Mouse (Mus musculus): ENCODE results near the gene Gm11114. TPM values are rescaled to one million over a fixed set of nuclear protein-coding genes. Genes with fewer than 3 reads are reported as not detected.

Gm11114 gene
- total RNA-seq (2015) (not detected in 2 replicates), total RNA-seq (2017) (not detected in 2 replicates)

DNA sequence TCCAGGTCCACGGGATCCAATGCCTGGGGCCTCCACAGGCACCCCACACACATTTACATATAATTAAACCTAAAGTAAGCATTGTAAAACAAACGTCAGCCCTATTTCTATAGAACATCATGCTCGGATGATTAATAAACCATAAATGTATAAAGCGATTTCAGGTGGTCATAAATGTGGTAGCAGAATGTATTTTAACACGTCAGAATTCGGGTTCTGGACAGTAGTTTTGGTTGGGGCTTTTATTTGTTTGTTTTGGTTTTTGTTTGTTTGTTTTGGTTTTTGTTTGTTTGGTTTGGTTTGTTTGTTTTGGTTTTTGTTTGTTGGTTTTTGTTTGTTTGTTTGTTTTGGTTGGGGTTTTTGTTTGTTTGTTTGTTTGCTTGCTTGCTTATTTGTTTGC, at the start of gene Gm11114:
Gm11114 (plus strand) TSS at position 301 of the 400 bp plus-strand sequence.
- no peak for ATAC-seq (ENCODE audit: poor library complexity, severe bottlenecking)

- ATAC-seq (ENCODE audit: poor library complexity, severe bottlenecking) = no peak
These were observed 45.7 kb upstream of the Gm11114 start for GRCm38 (mm10) chr9:85266847-85267246.

- ATAC-seq (ENCODE audit: poor library complexity, severe bottlenecking) = no peak
These were observed 38.5 kb upstream of the Gm11114 start for GRCm38 (mm10) chr9:85274114-85274513.

GRCm38 (mm10) chr9:85302849-85303248, 9.7 kb upstream of the Gm11114 start:
- ATAC-seq (ENCODE audit: poor library complexity, severe bottlenecking) = no peak

- ATAC-seq (ENCODE audit: poor library complexity, severe bottlenecking) = no peak; the same call in 1 of the 2 replicates
These were observed 9.2 kb upstream of the Gm11114 start for GRCm38 (mm10) chr9:85303378-85303777.

DNA sequence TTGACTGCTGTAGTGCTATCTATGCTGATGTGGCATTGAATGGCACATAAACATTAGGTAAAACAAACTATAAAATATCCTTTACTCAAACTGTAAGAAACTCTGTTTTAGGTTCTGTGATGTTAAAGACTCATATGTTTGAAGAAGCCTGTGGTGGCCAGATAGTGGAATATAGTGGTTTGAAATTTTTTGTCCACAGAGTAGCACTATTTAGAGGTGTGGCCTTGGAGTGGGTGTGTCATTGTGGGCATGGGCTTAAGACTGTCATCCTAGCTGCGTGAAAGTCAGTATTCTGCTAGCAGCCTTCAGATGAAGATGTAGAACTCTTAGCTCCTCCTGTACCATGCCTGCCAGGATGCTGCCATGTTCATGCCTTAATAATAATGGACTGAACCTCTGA, 3.5 kb downstream of the Gm11114 start:
- no peak for ATAC-seq (ENCODE audit: poor library complexity, severe bottlenecking)

GRCm38 (mm10) chr9:85320167-85320951, 7.8 kb downstream of the Gm11114 start:
- no peak for ATAC-seq (ENCODE audit: poor library complexity, severe bottlenecking)

DNA sequence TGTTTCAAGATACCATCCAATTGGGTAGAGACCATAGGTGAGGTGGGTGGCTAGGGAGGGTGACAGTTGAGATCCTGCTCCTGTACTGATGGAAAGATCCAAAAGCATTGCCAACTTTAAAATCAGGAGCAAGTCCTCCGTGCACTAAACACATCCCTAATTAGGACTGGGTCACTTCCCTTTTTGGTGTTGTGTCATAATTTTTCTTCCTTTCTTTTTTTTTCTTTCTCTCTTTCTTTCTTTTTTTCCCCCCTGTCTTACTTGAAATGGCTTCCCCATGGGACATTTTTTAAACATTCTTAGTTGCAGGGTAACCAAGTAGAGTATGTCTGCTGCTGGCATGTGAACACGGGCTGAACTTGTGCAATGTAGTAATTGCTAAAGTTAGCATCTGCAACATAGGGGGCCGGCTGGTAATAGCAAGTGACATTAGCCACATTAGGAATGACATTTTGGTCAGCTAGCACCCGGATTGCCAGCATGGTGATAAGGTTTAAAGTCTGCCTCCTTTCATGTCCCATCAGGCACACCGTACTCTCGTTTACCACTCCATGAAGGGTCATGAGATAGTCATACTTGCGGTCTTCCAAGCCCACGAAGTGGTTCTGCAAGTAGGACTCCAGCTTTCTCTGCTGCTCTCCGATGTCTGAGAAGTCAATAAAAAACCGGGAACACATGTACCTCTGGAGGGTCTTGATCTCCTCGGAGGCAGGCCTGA, 11.7 kb downstream of the Gm11114 start:
- no peak for ATAC-seq (ENCODE audit: poor library complexity, severe bottlenecking)

- ATAC-seq (ENCODE audit: poor library complexity, severe bottlenecking) = no peak
These were observed 12.8 kb downstream of the Gm11114 start for GRCm38 (mm10) chr9:85325201-85325868.

GRCm38 (mm10) chr9:85326292-85327241, 14.0 kb downstream of the Gm11114 start:
- ATAC-seq (ENCODE audit: poor library complexity, severe bottlenecking) = peak; percentile 31

DNA sequence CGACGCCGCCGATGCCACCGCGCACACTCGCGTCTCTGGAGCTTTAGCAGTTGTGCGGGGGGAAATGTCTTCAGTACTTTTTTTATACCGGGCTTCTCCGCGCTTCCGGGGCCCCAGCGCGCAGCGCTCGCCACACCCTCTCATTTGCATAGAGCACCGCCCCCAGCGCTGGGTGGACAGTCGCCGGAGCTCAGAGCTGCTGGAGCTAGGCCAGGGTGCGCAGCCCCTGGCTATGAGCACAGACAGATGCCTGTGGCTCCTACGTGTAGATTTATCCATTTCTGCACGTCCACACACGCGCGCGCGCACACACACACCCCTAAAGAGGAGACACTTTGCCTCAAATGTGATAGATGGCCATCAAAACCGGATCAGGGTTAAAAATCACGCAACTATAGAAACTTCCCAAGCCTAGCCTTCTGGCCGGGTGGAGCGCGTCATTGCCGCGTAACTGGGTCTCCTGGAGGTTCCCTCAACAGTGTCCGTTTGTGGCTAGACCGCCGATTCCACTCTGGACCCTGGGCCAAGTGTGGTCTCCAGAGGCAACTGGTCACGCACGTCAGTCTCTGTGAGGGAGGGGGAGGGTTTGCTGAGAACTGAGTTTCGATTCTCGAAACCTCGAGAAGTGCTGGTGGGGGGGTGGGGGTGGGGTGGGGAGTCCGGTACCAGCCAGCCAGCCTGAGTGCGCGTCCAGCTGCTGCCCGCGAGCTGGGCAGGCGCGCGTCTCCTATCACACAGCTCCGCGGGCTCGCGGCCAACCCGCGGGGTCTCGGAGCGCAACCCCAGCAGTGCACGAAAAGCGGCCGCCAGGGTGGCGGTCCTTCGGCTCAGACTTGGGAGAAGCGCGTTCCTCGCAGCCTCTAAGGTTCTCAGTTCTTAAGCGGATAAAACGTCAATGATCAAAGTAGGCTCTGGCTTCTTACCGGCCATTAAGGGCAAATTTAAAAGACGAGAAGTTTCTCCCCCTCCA, 15.0 kb downstream of the Gm11114 start, which contains the start of gene Tent5a:
Tent5a (minus strand) TSS at position 107 of the 970 bp plus-strand sequence.
- peak; percentile 53 for ATAC-seq (ENCODE audit: poor library complexity, severe bottlenecking)

- peak; percentile 43 for ATAC-seq (ENCODE audit: poor library complexity, severe bottlenecking)
These were observed 15.7 kb downstream of the Gm11114 start for GRCm38 (mm10) chr9:85328259-85328658.

DNA sequence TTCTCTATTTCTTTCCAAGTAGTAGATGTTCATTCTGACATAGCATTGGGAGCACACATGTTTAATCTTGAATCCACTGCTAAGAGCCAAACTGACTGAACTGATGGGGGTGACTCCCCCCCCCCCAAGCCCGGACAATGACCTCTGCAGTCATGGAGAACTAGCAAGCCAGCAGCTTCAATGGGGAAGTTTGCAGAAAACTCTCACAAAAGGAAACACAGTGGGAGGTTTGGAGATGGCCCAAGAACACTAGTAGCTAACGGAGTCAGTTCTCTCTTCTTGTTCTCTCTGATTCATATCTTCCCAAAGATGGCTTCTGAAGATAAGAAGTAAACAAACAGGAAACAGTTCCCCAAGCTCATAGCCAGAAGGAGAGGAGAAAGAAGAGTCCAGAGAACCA, 18.9 kb downstream of the Gm11114 start:
- ATAC-seq (ENCODE audit: poor library complexity, severe bottlenecking) = no peak

DNA sequence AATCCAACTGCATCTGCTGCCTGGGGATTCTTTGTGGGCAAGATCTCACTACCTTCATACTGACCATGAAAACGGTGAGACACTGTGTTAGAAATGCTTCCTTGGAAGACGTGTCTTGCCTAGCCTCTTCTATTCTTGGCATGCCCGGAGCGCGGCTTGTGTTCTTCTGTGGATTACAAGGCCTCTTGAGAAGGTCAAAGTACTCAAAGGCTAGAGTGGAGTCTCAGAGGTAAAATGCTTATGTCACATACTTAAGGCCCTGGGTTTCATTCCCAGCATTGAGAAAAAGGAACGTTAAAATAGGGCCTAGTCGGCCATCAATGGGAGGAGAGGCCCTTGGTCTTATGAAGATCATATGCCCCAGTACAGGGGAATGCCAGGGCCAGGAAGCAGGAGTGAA, 23.5 kb downstream of the Gm11114 start:
- ATAC-seq (ENCODE audit: poor library complexity, severe bottlenecking) = no peak

- ATAC-seq (ENCODE audit: poor library complexity, severe bottlenecking) = peak; percentile 88
These were observed 27.7 kb downstream of the Gm11114 start for GRCm38 (mm10) chr9:85340303-85340702.

DNA sequence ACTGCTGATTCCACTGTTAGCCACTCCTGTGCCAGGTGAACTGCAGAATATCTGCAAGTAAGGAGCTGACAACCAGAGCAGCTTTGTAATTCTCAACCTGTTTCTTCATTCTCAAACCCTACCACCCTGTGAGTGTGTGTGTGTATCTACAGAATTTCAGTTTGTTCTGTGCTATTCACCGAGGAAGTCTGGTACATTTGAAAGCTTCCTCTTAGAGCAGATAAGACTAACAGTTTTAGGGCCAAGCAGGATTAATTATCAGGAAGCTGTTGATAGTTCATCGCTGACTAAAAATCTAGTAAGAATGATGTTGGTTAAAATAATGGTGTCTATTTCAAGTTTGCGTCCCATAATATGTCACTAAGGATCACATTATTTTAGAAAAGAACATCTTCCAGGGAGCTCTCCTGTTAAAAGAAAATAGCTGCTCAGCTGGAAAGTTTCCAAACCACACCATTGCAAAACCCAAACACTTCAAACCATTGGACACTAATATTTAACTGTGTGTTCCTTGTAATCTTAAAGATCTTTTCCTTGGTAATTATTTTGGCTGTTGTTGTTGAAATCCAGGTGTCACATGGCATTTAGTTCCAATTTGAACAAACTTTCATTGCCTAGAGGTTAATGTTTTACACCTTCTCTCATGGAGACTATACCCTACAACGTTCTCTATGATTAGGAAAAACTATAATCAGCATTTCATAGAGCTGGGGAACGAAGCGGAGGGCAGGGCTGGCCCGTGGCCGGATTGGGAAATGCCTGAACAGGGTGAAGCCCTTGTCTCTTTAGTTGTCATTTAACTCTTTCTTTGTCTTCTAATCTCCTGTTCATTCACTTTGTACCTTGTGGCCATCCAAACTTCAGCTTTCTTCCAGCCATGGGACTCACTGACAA, 30.6 kb downstream of the Gm11114 start:
- ATAC-seq (ENCODE audit: poor library complexity, severe bottlenecking) = peak; percentile 49

DNA sequence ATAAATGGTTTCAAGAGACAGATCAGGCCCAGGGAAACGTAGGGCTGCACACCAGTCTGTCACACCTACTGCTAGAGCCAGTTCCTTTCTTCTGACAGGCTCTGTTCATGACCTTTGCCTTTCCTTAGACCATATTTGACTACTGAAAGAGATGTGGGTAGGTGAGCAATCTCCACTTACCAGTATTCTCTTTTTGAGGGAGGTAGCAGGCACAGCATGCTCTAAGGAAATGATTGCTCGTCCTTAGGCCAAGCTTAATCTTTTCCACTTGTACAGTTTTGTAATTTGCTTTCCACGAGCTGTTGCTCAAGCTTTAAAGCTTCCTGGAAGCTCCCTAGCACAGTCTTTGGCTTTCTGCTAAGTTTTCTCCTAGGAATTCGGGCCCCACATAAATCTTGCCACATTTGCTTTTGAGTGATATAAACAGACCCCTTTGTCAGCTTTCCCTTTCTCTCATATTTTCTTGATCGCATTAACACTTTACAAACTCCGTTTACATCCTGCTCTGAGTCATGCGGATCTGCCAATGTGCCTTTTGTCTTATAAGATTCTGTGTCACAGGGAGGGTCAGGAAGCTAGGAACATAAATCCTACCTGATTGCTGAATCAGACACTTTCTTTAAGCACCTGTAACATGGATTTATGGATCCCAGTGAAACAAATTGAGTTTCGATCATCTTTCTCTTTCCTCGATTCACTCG, 35.4 kb downstream of the Gm11114 start:
- ATAC-seq (ENCODE audit: poor library complexity, severe bottlenecking) = no peak
